Mouse (Mus musculus) midbrain, embryonic 16.5 days (tissue): ENCODE measurements around the gene Gprc5a. TPM values are rescaled to one million over a fixed set of nuclear protein-coding genes. Genes with fewer than 3 reads are reported as not detected.

Experiments used
- ATAC-seq: fragments of 200-750 bp; cut with Nextera tagmentation; 2 replicates; pipeline ENCODE4 v1.8.0; 2017; ENCODE audit warnings: moderate TSS enrichment
- H3K27ac ChIP-seq: fragments of 300-500 bp; sonication (generic); 2 replicates; pipeline ENCODE4 v1.5.1; 2014; ENCODE audit warnings: mild to moderate bottlenecking, low read length, mixed read lengths
- H3K27me3 ChIP-seq: fragments of 300-500 bp; sonication (generic); 2 replicates; pipeline ENCODE4 v1.6.1; 2014; ENCODE audit warnings: low read depth, low read length, mixed read lengths; ENCODE audit not compliant: control insufficient read depth, insufficient read depth
- H3K36me3 ChIP-seq: fragments of 300-500 bp; sonication (generic); 2 replicates; pipeline ENCODE4 v1.6.1; 2014; ENCODE audit warnings: mild to moderate bottlenecking, low read length, moderate library complexity, mixed read lengths; ENCODE audit not compliant: control insufficient read depth, insufficient read depth
- H3K4me1 ChIP-seq: fragments of 300-500 bp; sonication (generic); 2 replicates; pipeline ENCODE4 v1.6.1; 2014; ENCODE audit warnings: mild to moderate bottlenecking, low read length, mixed read lengths; ENCODE audit not compliant: control insufficient read depth, insufficient read depth
- H3K4me2 ChIP-seq: fragments of 300-500 bp; sonication (generic); 2 replicates; pipeline ENCODE4 v1.6.1; 2014; ENCODE audit warnings: mild to moderate bottlenecking, low read length, mixed read lengths
- H3K4me3 ChIP-seq: fragments of 300-500 bp; sonication (generic); 2 replicates; pipeline ENCODE4 v1.5.1; 2014; ENCODE audit warnings: low read depth, mild to moderate bottlenecking, low read length, moderate library complexity, mixed read lengths
- H3K9ac ChIP-seq: fragments of 300-500 bp; sonication (generic); 2 replicates; pipeline ENCODE4 v1.6.1; 2014; ENCODE audit warnings: low read depth, low read length, mixed read lengths
- H3K9me3 ChIP-seq: fragments of 300-500 bp; sonication (generic); replicated peaks from 2 replicates; pipeline ENCODE4 v1.6.1; 2014; ENCODE audit warnings: mild to moderate bottlenecking, low read length, mixed read lengths; ENCODE audit not compliant: control insufficient read depth, poor library complexity, severe bottlenecking
- WGBS: fragments of 180-500 bp; shearing (Covaris S2); extraction: QIAGEN DNeasy Blood & Tissue Kit; methylation state at CpG from one replicate; pipeline ENCODE4 v1.1.7; 2014; 5-methylcytosine and 5-hydroxymethylcytosine counted together
- polyA plus RNA-seq: library from polyadenylated mRNA; unstranded; fragments of >200 nt; fragmentation: Nextera tagmentation; extraction: Ambion mirVana; gene quantifications from 2 replicates; pipeline ENCODE4 v1.2.1, GENCODE M21; 2015

Gene Gprc5a
- polyA plus RNA-seq, 1 experiment from 2014 or later: 0.20 TPM

DNA sequence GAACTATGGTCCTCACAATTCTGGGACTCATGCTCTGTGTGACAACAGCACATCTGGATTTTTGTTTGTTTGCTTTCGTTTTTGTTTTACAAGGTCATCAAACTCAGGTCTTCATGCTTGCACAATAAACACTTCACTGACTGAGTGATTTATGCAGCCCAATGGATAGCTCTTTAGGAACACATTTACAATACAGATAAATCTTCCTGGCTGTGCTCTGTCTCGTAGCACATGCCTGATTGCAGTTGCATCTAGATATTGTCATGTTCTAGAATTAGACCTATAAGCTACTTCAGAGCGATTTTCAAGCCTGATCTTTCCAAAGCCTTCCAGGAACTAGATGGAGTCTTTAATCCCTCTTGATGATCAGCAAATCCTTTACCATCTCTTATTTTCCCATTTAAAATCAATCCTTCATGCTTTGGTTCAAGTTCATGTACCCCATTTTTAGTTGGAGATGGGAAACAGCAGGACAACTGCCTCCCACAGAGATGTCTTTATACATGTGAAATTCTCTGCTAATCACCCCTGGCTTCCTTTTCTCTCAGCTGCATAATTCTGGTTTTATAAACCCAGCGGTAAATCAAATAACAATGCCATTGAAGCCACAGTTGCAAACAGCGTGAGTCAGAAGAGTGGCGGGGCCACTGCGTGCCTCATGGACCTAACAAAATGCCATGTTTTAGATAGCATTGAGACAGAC lies 47.1 kb downstream of the Gprc5a start:
- peaks cover 5% of the 10 kb centered on the region; the same call in 1 of the 2 replicates for H3K4me1 ChIP-seq
- H3K4me3 ChIP-seq: no peak overlapping the region
- no peak overlapping the region for H3K4me2 ChIP-seq
- 7% methylated on average over 7 of the region's 7 CpGs for WGBS
- no peak overlapping the region for H3K27ac ChIP-seq
- H3K9ac ChIP-seq: no peak overlapping the region
- peaks cover 7% of the 10 kb centered on the region for H3K27me3 ChIP-seq
- no peak for ATAC-seq
- no peaks in the 10 kb centered on the region for H3K9me3 ChIP-seq
- H3K36me3 ChIP-seq: no peaks in the 10 kb centered on the region

DNA sequence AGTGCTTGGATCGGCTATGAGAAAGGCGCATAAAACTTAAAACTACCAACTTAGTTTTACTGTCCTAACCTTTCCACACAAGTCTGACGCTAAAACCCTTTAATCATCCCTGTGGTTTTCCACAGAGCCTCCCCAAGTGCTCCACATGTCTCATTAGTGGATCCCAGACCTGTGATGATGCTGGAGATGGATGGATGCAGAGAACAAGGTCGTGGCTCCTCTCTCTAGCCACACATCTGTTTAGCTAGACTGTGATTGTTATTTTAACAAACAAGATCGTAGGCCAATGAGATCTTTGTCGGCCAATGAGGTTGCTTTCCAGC lies 47.6 kb downstream of the Gprc5a start:
- H3K9me3 ChIP-seq: no peaks in the 10 kb centered on the region
- no peak overlapping the region for H3K9ac ChIP-seq
- H3K36me3 ChIP-seq: no peaks in the 10 kb centered on the region
- no peak for ATAC-seq
- peaks cover 5% of the 10 kb centered on the region; the same call in 1 of the 2 replicates for H3K4me1 ChIP-seq
- 12% methylated on average over 6 of the region's 6 CpGs for WGBS
- H3K27me3 ChIP-seq: peaks cover 7% of the 10 kb centered on the region
- no peak overlapping the region for H3K27ac ChIP-seq
- H3K4me2 ChIP-seq: no peak overlapping the region
- no peak overlapping the region for H3K4me3 ChIP-seq

DNA sequence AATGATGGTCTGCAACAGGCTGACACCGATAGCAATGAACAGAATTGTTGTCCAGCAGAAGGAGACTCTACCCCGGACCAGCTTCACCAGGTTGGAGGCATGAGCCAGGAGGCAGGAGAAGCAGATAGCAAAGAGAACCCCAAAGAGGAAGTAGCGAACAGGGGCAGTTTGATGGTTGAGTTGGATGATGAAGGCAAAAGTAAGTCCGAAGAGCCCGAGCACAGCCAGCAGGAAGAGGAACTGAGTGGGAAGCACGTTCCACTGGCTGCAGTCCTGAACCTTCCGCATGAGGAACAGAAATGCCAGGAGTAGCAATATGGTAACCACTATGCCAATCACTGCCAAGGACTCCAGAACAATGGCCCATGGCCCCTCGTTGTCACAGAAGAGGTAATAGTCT lies 51.0 kb downstream of the Gprc5a start:
- 97% methylated on average over 8 of the region's 8 CpGs for WGBS
- no peaks in the 10 kb centered on the region for H3K36me3 ChIP-seq
- H3K27me3 ChIP-seq: peaks cover 7% of the 10 kb centered on the region
- H3K4me3 ChIP-seq: no peak overlapping the region
- no peak overlapping the region for H3K4me2 ChIP-seq
- H3K9ac ChIP-seq: no peak overlapping the region
- H3K27ac ChIP-seq: no peak overlapping the region
- peaks cover 5% of the 10 kb centered on the region; the same call in 1 of the 2 replicates for H3K4me1 ChIP-seq
- H3K9me3 ChIP-seq: no peaks in the 10 kb centered on the region
- ATAC-seq: no peak

DNA sequence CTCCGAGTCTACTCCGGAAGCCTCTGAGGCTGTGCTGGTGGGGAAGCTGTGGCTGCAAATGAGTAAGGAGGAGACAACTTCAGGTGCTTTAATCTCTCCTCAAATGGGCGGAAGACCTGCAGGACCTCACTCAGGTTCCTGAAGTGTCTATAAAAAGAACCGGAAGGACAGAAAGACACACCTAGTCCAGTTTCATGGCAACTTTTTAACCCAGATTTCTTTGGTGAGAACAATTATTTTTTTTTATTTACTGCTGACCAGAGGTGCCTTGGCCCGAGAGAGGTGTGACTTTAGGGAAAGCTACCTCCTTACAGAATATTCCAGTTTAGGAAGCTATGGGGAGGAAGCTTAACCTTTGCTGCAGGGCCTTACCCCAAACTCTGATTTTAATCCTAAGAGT lies 52.7 kb downstream of the Gprc5a start, which contains the start of gene Gprc5d:
Gprc5d (minus strand) TSS at position 101 of the 400 bp plus-strand sequence.
- 92% methylated on average over 5 of the region's 5 CpGs for WGBS
- peaks cover 7% of the 10 kb centered on the region for H3K27me3 ChIP-seq
- H3K4me2 ChIP-seq: no peak within 1 kb of the TSS
- no peak within 1 kb of the TSS for H3K9ac ChIP-seq
- H3K4me3 ChIP-seq: no peak within 1 kb of the TSS
- H3K36me3 ChIP-seq: no peaks in the 10 kb centered on the region
- no peaks in the 10 kb centered on the region for H3K9me3 ChIP-seq
- ATAC-seq: no peak
- H3K4me1 ChIP-seq: peaks cover 2% of the 10 kb centered on the region; the same call in 1 of the 2 replicates
- no peak within 1 kb of the TSS for H3K27ac ChIP-seq

DNA sequence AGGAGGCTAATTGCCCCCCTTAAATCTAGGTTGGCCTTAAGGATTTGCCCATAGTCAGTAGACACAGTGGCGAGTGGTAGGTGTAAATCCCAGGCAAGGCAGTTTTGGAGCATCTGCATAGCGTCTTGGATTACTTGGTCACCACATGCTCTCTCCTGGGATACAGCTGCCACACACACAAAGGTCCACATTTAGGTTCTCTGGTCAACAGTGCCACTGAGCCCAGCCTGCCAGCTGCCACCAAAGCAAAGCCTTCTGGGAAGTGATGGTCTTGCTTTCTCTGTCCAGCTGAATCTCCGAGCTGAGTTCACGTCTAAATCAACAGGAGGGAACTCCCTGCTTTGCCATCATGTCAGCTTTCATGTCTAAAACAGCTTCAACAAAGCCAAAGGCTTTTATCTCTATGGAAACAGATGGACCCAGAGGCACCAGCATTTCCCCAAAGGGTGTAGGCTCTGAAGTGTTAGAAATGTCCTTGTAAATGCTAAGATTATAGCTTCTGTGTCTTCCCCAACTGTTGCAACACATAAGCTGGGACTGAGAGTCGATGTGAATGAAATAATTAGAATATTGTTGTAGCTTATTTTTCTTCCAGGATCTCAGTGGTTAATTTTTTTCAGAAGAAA lies 59.4 kb downstream of the Gprc5a start:
- WGBS: 41% methylated on average over 5 of the region's 5 CpGs
- Histone ChIP-seq H3K9me3 (no peaks in the 10 kb centered on the region), H3K27ac (no peak overlapping the region), H3K4me1 (no peaks in the 10 kb centered on the region), H3K4me2 (no peak overlapping the region), H3K9ac (no peak overlapping the region), H3K36me3 (no peaks in the 10 kb centered on the region), H3K27me3 (no peaks in the 10 kb centered on the region), H3K4me3 (no peak overlapping the region)
- ATAC-seq: no peak

DNA sequence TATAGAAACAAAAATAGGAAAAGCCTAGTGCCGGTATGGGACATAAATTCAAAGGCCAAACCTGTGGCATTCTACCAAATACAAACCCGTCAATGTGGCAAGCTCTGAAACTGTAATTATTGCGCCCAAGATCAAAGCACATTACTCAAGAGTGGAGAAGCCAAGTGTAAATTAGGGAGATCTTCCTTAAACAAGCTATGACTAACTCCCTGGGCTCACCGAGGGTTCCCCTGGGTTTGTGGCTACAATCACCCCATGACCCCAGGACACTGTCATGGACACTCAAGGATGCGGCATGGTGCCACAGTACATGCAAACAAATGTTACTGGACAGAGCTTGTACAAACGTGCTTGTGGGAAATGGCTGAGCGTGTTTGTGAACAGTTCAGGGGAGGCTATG lies 67.6 kb downstream of the Gprc5a start:
- Histone ChIP-seq H3K4me3 (no peak overlapping the region), H3K4me2 (no peak overlapping the region), H3K4me1 (peaks cover 4% of the 10 kb centered on the region; the same call in 1 of the 2 replicates), H3K9me3 (no peaks in the 10 kb centered on the region), H3K27me3 (no peaks in the 10 kb centered on the region), H3K27ac (no peak overlapping the region), H3K36me3 (no peaks in the 10 kb centered on the region), H3K9ac (no peak overlapping the region)
- no peak for ATAC-seq
- WGBS: 82% methylated on average over 7 of the region's 7 CpGs

DNA sequence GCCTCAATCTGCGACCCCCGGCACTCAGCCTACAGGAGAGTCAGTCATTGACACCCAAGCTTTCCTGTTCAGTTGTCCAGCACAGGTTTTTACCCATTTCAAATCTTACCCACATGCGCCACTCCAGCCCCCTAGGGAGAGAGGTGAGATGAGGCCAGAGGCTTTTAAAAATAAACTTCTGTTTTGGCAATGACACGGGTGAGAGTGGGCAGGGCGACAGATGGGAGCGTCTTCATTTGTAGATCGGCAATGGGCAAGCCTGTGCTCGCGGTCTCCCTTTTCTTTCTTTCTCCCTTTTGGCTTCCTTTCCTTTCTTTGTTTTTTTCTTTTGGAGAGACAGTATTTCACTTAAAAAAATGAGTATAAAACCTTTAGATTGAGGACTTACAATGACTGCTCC lies 68.0 kb downstream of the Gprc5a start:
- ATAC-seq: no peak
- Histone ChIP-seq H3K4me2 (no peak overlapping the region), H3K9me3 (no peaks in the 10 kb centered on the region)

More for the DNA sequence above, 68.0 kb downstream of the Gprc5a start:
- Histone ChIP-seq H3K4me1 (peaks cover 4% of the 10 kb centered on the region; the same call in 1 of the 2 replicates), H3K4me3 (no peak overlapping the region), H3K36me3 (no peaks in the 10 kb centered on the region), H3K27ac (no peak overlapping the region), H3K27me3 (no peaks in the 10 kb centered on the region), H3K9ac (no peak overlapping the region)
- 92% methylated on average over 9 of the region's 9 CpGs for WGBS

Other genes with a start within 250 kb of the Gprc5a start
- 4.3 and 4.8 TPM in 2 replicates for gene Crebl2, start 235.5 kb upstream of the Gprc5a start, polyA plus RNA-seq
- gene Gpr19, start 167.1 kb upstream of the Gprc5a start, polyA plus RNA-seq: 44.7 and 46.8 TPM in 2 replicates
- 20.7 and 22.6 TPM in 2 replicates for gene Cdkn1b, start 145.2 kb upstream of the Gprc5a start, polyA plus RNA-seq
- gene Apold1, start 83.9 kb upstream of the Gprc5a start, polyA plus RNA-seq: 4.2 and 5.5 TPM in 2 replicates
- gene Ddx47, start 54.0 kb upstream of the Gprc5a start, polyA plus RNA-seq: 75.1 and 78.2 TPM in 2 replicates
- not detected in 2 replicates for gene Gprc5d, start 52.6 kb downstream of the Gprc5a start, polyA plus RNA-seq
- gene Fam234b, start 132.3 kb downstream of the Gprc5a start, polyA plus RNA-seq: 123 and 139 TPM in 2 replicates
- gene Hebp1, start 132.4 kb downstream of the Gprc5a start, polyA plus RNA-seq: 4.6 and 5.5 TPM in 2 replicates
- 0.25 TPM in 2 replicates for gene Gsg1, start 188.7 kb downstream of the Gprc5a start, polyA plus RNA-seq
- gene Pbp2, start 244.8 kb downstream of the Gprc5a start, polyA plus RNA-seq: not detected in 2 replicates